Mouse (Mus musculus) E14TG2a.4 (cell line): ENCODE measurements at regions not wholly inside any gene's neighbourhood (a gene's known extent, or its start where the extent isn't known, plus 50 kb on each side); places are given as distances from the start of the nearest gene placed in this dataset.

Experiments used
- CTCF ChIP-seq: conservative IDR thresholded peaks from 2 replicates; pipeline ENCODE4 v1.5.1; 2014; ENCODE audit warnings: low read length
- POU5F1 ChIP-seq: IDR thresholded peaks from 2 replicates; pipeline ENCODE4 v1.6.1; 2014; ENCODE audit warnings: low read length, borderline replicate concordance

- TF ChIP-seq CTCF (no peak), POU5F1 (no peak)
Observed at GRCm38 (mm10) chr12:32696832-32697231, 122.5 kb upstream of the Nampt start.
